Mouse (Mus musculus) limb, embryonic 12.5 days (tissue): ENCODE results near the gene Rhbdd3. TPM values are rescaled to one million over a fixed set of nuclear protein-coding genes. Genes with fewer than 3 reads are reported as not detected.
"Not testable (repeated sequence)": the region's sequence is repeated elsewhere in the genome, so short reads cannot be mapped to it uniquely, and the experiment has no call there.

Experiments used
- ATAC-seq: fragments of 200-750 bp; cut with Nextera tagmentation; 2 replicates; pipeline ENCODE4 v1.8.0; 2017; ENCODE audit warnings: low read depth, moderate TSS enrichment; ENCODE audit not compliant: insufficient number of reproducible peaks, insufficient read depth, low FRiP score, low TSS enrichment
- H3K27ac ChIP-seq: fragments of 300-500 bp; sonication (generic); 2 replicates; pipeline ENCODE4 v1.5.1; 2016; ENCODE audit warnings: mild to moderate bottlenecking, moderate library complexity
- H3K27me3 ChIP-seq: fragments of 300-500 bp; sonication (generic); 2 replicates; pipeline ENCODE4 v1.6.1; 2016; ENCODE audit warnings: mild to moderate bottlenecking, moderate library complexity
- H3K36me3 ChIP-seq: fragments of 300-500 bp; sonication (generic); 2 replicates; pipeline ENCODE4 v1.6.1; 2016; ENCODE audit warnings: mild to moderate bottlenecking, moderate library complexity
- H3K4me1 ChIP-seq: fragments of 300-500 bp; sonication (generic); replicated peaks from 2 replicates; pipeline ENCODE4 v1.6.1; 2016
- H3K4me2 ChIP-seq: fragments of 300-500 bp; sonication (generic); 2 replicates; pipeline ENCODE4 v1.6.1; 2016; ENCODE audit warnings: mild to moderate bottlenecking, moderate library complexity
- H3K4me3 ChIP-seq: fragments of 300-500 bp; sonication (generic); replicated peaks from 2 replicates; pipeline ENCODE4 v1.5.1; 2016; ENCODE audit warnings: mild to moderate bottlenecking
- H3K9ac ChIP-seq: fragments of 300-500 bp; sonication (generic); replicated peaks from 2 replicates; pipeline ENCODE4 v1.6.1; 2016; ENCODE audit warnings: mild to moderate bottlenecking, moderate library complexity
- H3K9me3 ChIP-seq: fragments of 300-500 bp; sonication (generic); 2 replicates; pipeline ENCODE4 v1.6.1; 2016; ENCODE audit warnings: mild to moderate bottlenecking, moderate library complexity
- WGBS: fragments of 180-500 bp; shearing (Covaris S2); methylation state at CpG from one replicate; pipeline ENCODE4 v1.1.7; 2016; 5-methylcytosine and 5-hydroxymethylcytosine counted together
- polyA plus RNA-seq: library from polyadenylated mRNA; unstranded; fragments of >200 nt; fragmentation: Nextera tagmentation; extraction: Ambion mirVana; gene quantifications from 2 replicates; pipeline ENCODE4 v1.2.1, GENCODE M21; 2016

The Rhbdd3 gene
- polyA plus RNA-seq, 1 experiment from 2014 or later: 24.8 TPM

GRCm38 (mm10) chr11:5067063-5067462 lies 31.7 kb upstream of the Rhbdd3 start:
- Histone ChIP-seq H3K4me2 (no peak overlapping the region), H3K4me1 (peaks cover 27% of the 10 kb centered on the region), H3K9me3 (no peaks in the 10 kb centered on the region), H3K4me3 (no peak overlapping the region), H3K36me3 (peaks cover 41% of the 10 kb centered on the region), H3K27me3 (peaks cover 28% of the 10 kb centered on the region), H3K9ac (no peak overlapping the region), H3K27ac (no peak overlapping the region)
- ATAC-seq: no peak

GRCm38 (mm10) chr11:5068126-5068971 lies 30.4 kb upstream of the Rhbdd3 start:
- Histone ChIP-seq H3K4me2 (no peak overlapping the region), H3K4me1 (peaks cover 16% of the 10 kb centered on the region), H3K9ac (no peak overlapping the region), H3K27ac (no peak overlapping the region), H3K9me3 (no peaks in the 10 kb centered on the region), H3K36me3 (peaks cover 54% of the 10 kb centered on the region), H3K27me3 (peaks cover 15% of the 10 kb centered on the region), H3K4me3 (no peak overlapping the region)
- 86% methylated on average over 9 of the region's 9 CpGs for WGBS
- ATAC-seq: no peak

GRCm38 (mm10) chr11:5074882-5075281 lies 23.8 kb upstream of the Rhbdd3 start:
- Histone ChIP-seq H3K4me3 (no peak overlapping the region), H3K27ac (no peak overlapping the region), H3K36me3 (peaks cover 87% of the 10 kb centered on the region), H3K9ac (no peak overlapping the region), H3K9me3 (no peaks in the 10 kb centered on the region), H3K27me3 (no peaks in the 10 kb centered on the region), H3K4me2 (no peak overlapping the region), H3K4me1 (no peaks in the 10 kb centered on the region)
- no peak for ATAC-seq
- 83% methylated on average over 4 of the region's 4 CpGs for WGBS

- Histone ChIP-seq H3K27ac (no peak overlapping the region), H3K4me1 (no peaks in the 10 kb centered on the region), H3K9me3 (no peaks in the 10 kb centered on the region), H3K27me3 (no peaks in the 10 kb centered on the region), H3K4me2 (no peak overlapping the region), H3K4me3 (no peak overlapping the region), H3K36me3 (peaks cover 87% of the 10 kb centered on the region), H3K9ac (no peak overlapping the region)
- ATAC-seq: no peak
These were observed 23.0 kb upstream of the Rhbdd3 start for GRCm38 (mm10) chr11:5075760-5076159.

- not testable (repeated sequence) for H3K9ac ChIP-seq, H3K27me3 ChIP-seq, ATAC-seq, H3K4me2 ChIP-seq, H3K4me3 ChIP-seq, H3K9me3 ChIP-seq, H3K4me1 ChIP-seq, H3K27ac ChIP-seq
- WGBS: 85% methylated on average over 4 of the region's 5 CpGs
- H3K36me3 ChIP-seq: peaks cover 83% of the 10 kb centered on the region
These were observed 21.9 kb upstream of the Rhbdd3 start for GRCm38 (mm10) chr11:5076843-5077242.

GRCm38 (mm10) chr11:5089147-5089546 lies 9.6 kb upstream of the Rhbdd3 start:
- Histone ChIP-seq H3K36me3 (peaks cover 92% of the 10 kb centered on the region), H3K27me3 (no peaks in the 10 kb centered on the region), H3K4me3 (no peak overlapping the region), H3K9me3 (no peaks in the 10 kb centered on the region), H3K9ac (no peak overlapping the region), H3K27ac (no peak overlapping the region), H3K4me2 (no peak overlapping the region), H3K4me1 (0 out of 2 replicates have a peak, but pooled peaks cover 2% of the 10 kb centered on the region)
- WGBS: 88% methylated on average over 1 of the region's 1 CpGs
- ATAC-seq: no peak

GRCm38 (mm10) chr11:5091706-5092105 lies 7.0 kb upstream of the Rhbdd3 start:
- peaks cover 14% of the 10 kb centered on the region for H3K4me1 ChIP-seq
- H3K27ac ChIP-seq: no peak overlapping the region
- H3K9ac ChIP-seq: no peak overlapping the region
- H3K27me3 ChIP-seq: no peaks in the 10 kb centered on the region
- no peak overlapping the region for H3K4me3 ChIP-seq
- no peaks in the 10 kb centered on the region for H3K9me3 ChIP-seq
- no peak for ATAC-seq
- peaks cover 66% of the 10 kb centered on the region for H3K36me3 ChIP-seq
- 56% methylated on average over 2 of the region's 2 CpGs for WGBS
- H3K4me2 ChIP-seq: no peak overlapping the region

- Histone ChIP-seq H3K9ac (no peak overlapping the region), H3K9me3 (no peaks in the 10 kb centered on the region), H3K4me2 (0 out of 2 replicates have a peak overlapping the region, but pooled peaks have one; percentile 4), H3K4me3 (no peak overlapping the region), H3K36me3 (peaks cover 27% of the 10 kb centered on the region), H3K4me1 (peaks cover 30% of the 10 kb centered on the region), H3K27ac (no peak overlapping the region), H3K27me3 (no peaks in the 10 kb centered on the region)
- 83% methylated on average over 5 of the region's 5 CpGs for WGBS
- ATAC-seq: no peak
These were observed 2.8 kb upstream of the Rhbdd3 start for GRCm38 (mm10) chr11:5095877-5096276.

- Histone ChIP-seq H3K9me3 (no peaks in the 10 kb centered on the region), H3K4me1 (peaks cover 37% of the 10 kb centered on the region), H3K27ac (no peak overlapping the region), H3K9ac (peak overlapping the region; percentile 99), H3K4me2 (peak overlapping the region; percentile 92), H3K36me3 (peaks cover 20% of the 10 kb centered on the region), H3K4me3 (peak overlapping the region; percentile 100), H3K27me3 (no peaks in the 10 kb centered on the region)
- no peak for ATAC-seq
- 75% methylated on average over 8 of the region's 8 CpGs for WGBS
These were observed 2.2 kb upstream of the Rhbdd3 start for GRCm38 (mm10) chr11:5096480-5097020.

- Histone ChIP-seq H3K36me3 (peaks cover 8% of the 10 kb centered on the region), H3K27me3 (no peaks in the 10 kb centered on the region), H3K27ac (peak overlapping the region; percentile 97), H3K4me1 (peaks cover 41% of the 10 kb centered on the region), H3K9me3 (no peaks in the 10 kb centered on the region), H3K9ac (peak overlapping the region; percentile 99), H3K4me2 (peak overlapping the region; percentile 92), H3K4me3 (peak overlapping the region; percentile 100)
- WGBS: under 1% methylated on average over 44 of the region's 44 CpGs
- ATAC-seq: no peak
These were observed 541 bp upstream of the Rhbdd3 start for GRCm38 (mm10) chr11:5098035-5098735.

- Histone ChIP-seq H3K4me1 (peaks cover 37% of the 10 kb centered on the region), H3K9ac (peak overlapping the region; percentile 99), H3K4me3 (peak overlapping the region; percentile 100), H3K36me3 (peaks cover 17% of the 10 kb centered on the region), H3K9me3 (no peaks in the 10 kb centered on the region), H3K4me2 (peak overlapping the region; percentile 67), H3K27ac (peak overlapping the region; percentile 97), H3K27me3 (no peaks in the 10 kb centered on the region)
- under 1% methylated on average over 31 of the region's 31 CpGs for WGBS
- ATAC-seq: peak; percentile 71
These were observed 954 bp downstream of the Rhbdd3 start for GRCm38 (mm10) chr11:5099576-5100183.
